Mouse (Mus musculus): ENCODE data around the gene Bbc3.
"Not testable (repeated sequence)": the region's sequence is repeated elsewhere in the genome, so short reads cannot be mapped to it uniquely, and the experiment has no call there.

Bbc3 gene

GRCm38 (mm10) chr7:16308093-16308492 lies at the start of gene Bbc3:
Gene Bbc3, plus strand, starts transcription at chr7:16308393.
- DNase-seq: not testable (repeated sequence)

GRCm38 (mm10) chr7:16259110-16259590 lies 49.0 kb upstream of the Bbc3 start, which contains the start of gene C5ar1:
Gene C5ar1, minus strand, starts transcription at chr7:16259540.
- no peak for DNase-seq

- DNase-seq: no peak
Observed at GRCm38 (mm10) chr7:16261097-16261496, 47.1 kb upstream of the Bbc3 start.

- peak; percentile 82 to 95 for DNase-seq
Observed at GRCm38 (mm10) chr7:16263015-16263787, 45.0 kb upstream of the Bbc3 start.

- DNase-seq: no peak
Observed at GRCm38 (mm10) chr7:16263843-16264242, 44.4 kb upstream of the Bbc3 start.

- DNase-seq: no peak
Observed at GRCm38 (mm10) chr7:16265856-16266255, 42.3 kb upstream of the Bbc3 start.

- peak in 1 of 2 experiments; percentile 31 for DNase-seq
Observed at GRCm38 (mm10) chr7:16266593-16266992, 41.6 kb upstream of the Bbc3 start.

- DNase-seq: no peak
Observed at GRCm38 (mm10) chr7:16271139-16271538, 37.1 kb upstream of the Bbc3 start.

GRCm38 (mm10) chr7:16272681-16273080 lies 35.5 kb upstream of the Bbc3 start:
- peak; percentile 76 to 89 for DNase-seq

GRCm38 (mm10) chr7:16273081-16273765 lies 35.0 kb upstream of the Bbc3 start, which contains the start of gene Inafm1:
Gene Inafm1, minus strand, starts transcription at chr7:16273617.
- peak; percentile 96 for DNase-seq

- peak; percentile 77 to 92 for DNase-seq
Observed at GRCm38 (mm10) chr7:16273766-16274140, 34.4 kb upstream of the Bbc3 start.

GRCm38 (mm10) chr7:16274922-16275890 lies 33.0 kb upstream of the Bbc3 start:
- DNase-seq: peak; percentile 14 to 47

- DNase-seq: no peak
Observed at GRCm38 (mm10) chr7:16280721-16281120, 27.5 kb upstream of the Bbc3 start.

GRCm38 (mm10) chr7:16282334-16282733 lies 25.9 kb upstream of the Bbc3 start:
- DNase-seq: peak in 1 of 2 experiments; percentile 29

- DNase-seq: peak in 1 of 2 experiments; percentile 33
Observed at GRCm38 (mm10) chr7:16284001-16284400, 24.2 kb upstream of the Bbc3 start.

- no peak for DNase-seq
Observed at GRCm38 (mm10) chr7:16284904-16285303, 23.3 kb upstream of the Bbc3 start.

GRCm38 (mm10) chr7:16285450-16286025 lies 22.7 kb upstream of the Bbc3 start:
- DNase-seq: peak; percentile 86 to 89

- peak; percentile 100 for DNase-seq
Observed at GRCm38 (mm10) chr7:16286026-16286961, 21.9 kb upstream of the Bbc3 start, which contains the start of gene Ccdc9. Gene Ccdc9, minus strand, starts transcription at chr7:16286795.

- DNase-seq: no peak
Observed at GRCm38 (mm10) chr7:16287016-16287415, 21.2 kb upstream of the Bbc3 start.

- DNase-seq: no peak
Observed at GRCm38 (mm10) chr7:16287791-16288190, 20.4 kb upstream of the Bbc3 start.

- DNase-seq: peak; percentile 40 to 58
Observed at GRCm38 (mm10) chr7:16294346-16294745, 13.8 kb upstream of the Bbc3 start.

Measured in kidney, postnatal 25 days (tissue).